Mouse (Mus musculus): ENCODE measurements around the gene Zmynd10.

DNA sequence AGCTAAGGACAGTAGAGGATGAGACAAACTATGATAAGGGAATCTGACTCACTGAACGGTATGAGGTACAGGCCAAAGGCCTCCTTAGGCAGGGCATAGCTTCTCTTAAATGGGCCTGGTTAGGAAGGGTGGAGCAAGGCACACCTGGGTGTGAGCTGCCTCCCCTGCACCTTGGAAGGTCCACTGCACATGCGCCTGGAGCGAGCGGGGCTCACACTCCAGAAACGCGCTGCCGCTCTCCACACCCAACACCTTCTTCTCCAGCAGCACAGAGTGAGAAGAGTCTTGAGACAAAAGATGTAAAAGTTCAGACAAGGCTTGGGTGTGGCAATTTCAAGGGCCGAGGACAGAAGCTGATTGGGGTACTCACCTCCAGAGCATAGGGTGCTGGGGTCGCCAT lies 52.3 kb downstream of the Zmynd10 start:
- no peak for TF ChIP-seq EP300 (IDR thresholded peaks at IDR 0.05; ENCODE audit: low read depth)
- no peak for TF ChIP-seq CTCF (IDR thresholded peaks at IDR 0.05; ENCODE audit: low read depth)

Data from liver, embryonic 14.5 days (tissue).